Mouse (Mus musculus) MEL-GATA-1-ER (cell line): ENCODE measurements around the gene Arnt.
A peak's percentile ranks its signal among the peaks of the same experiment; 100 is the strongest.
"Not testable (repeated sequence)": the region's sequence is repeated elsewhere in the genome, so short reads cannot be mapped to it uniquely, and the experiment has no call there.

Source experiments
- DNase-seq: peaks from one replicate; pipeline ENCODE4 v3.0.0-alpha.2; 2012; ENCODE audit warnings: low read depth; ENCODE audit errors: extremely low read depth

The Arnt gene

DNA sequence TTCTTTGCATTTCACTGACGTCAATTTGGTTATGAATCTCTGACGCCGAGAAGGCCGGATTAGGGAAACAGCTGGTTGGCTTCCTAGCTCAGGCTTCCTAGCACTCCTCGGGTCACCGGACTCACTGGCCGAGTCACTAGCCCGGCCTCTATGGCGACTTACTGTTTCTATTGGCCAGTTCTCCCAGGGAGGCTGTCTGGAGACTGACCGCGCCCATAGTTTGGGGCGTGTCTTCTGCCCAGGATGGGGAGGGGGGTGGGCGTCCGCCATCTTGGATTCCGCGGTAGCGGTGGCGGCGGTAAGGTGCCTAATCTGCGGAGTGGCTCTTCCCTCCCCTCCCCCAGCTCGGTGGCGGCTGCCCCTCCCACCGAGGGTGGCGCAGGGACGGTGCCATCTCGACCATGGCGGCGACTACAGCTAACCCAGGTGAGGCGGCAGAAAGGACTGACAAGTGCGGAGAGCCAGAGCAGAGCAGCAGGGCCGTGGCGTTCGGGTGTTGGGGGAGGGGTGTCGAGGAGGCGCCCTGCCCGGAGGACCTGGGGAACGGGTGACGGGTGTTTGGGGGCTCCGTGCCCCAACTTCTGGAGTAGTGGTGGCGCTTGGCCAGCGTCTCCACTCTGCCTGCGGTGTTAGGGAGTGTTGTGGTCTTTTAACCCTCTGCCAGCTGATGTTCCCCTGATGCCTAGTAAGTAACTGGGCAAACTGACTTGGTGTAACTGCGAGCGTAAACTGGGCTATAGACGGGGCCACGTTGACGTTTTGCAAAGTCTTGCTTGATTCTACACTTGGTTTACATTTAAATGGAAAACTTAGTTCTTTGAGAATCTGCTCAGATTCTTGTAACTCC lies at the start of gene Arnt:
Gene Arnt, plus strand, starts transcription at position 253 of the 847 bp plus-strand sequence.
- peak; percentile 100 for DNase-seq

DNA sequence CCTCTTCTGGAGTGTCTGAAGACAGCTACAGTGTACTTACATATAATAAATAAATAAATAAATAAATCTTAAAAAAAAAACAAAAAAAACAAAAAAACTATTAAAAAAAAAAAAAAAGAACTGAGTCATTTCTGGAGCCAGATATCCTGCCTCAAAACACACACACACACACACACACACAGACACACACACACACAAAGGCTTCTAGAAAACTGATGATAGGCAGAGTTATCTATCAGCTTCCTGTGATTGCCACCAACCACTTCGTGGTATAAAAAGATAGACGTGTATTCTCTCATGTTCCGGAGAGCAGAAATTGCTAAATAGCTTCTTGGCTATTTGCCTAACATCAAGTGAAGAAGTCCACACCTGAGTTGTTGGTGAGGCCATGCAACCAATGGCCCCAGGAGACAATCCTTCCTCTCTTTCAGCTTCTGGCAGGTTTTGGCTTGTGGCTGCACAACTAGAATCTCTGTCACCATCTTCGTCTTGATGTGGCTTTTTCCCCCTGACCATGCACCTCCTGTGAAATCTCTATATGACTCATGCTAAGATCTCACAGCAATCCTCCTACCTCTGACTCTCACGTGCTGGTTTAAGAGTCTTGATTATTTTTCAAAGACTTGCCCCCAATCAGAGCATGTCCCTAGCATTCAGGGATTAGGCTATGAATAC lies 48.6 kb upstream of the Arnt start:
- no peak for DNase-seq

- peak; percentile 22 for DNase-seq
Observed at GRCm38 (mm10) chr3:95394385-95394784, 39.8 kb upstream of the Arnt start.

- DNase-seq: no peak
Observed at GRCm38 (mm10) chr3:95402741-95403140, 31.4 kb upstream of the Arnt start, which contains the start of gene 4930558C23Rik. Gene 4930558C23Rik (minus strand): TSS chr3:95402841.

GRCm38 (mm10) chr3:95407728-95408127 lies 26.5 kb upstream of the Arnt start:
- no peak for DNase-seq

GRCm38 (mm10) chr3:95408852-95409251 lies 25.3 kb upstream of the Arnt start:
- DNase-seq: no peak

DNA sequence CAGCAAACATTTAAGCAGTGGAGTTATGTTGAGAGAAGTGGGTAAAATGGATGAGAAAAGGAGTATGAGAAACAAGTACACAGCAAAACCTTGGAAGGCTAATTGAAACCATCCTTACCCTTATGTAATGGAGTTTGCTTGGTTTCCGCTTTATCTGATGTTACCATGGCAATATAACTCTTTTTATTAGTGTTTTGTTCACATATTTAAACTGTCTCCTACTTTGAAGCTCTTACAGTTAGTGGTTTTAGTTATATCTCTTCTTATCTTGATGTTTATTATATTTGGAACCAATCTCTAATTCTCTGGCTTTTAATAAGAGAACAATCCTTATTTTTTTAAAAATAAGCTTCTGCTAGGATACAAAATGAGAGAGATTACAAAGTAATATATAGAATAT lies 21.9 kb upstream of the Arnt start:
- no peak for DNase-seq

GRCm38 (mm10) chr3:95417866-95418265 lies 16.3 kb upstream of the Arnt start:
- peak; percentile 49 for DNase-seq

- not testable (repeated sequence) for DNase-seq
Observed at GRCm38 (mm10) chr3:95426476-95426875, 7.7 kb upstream of the Arnt start.

DNA sequence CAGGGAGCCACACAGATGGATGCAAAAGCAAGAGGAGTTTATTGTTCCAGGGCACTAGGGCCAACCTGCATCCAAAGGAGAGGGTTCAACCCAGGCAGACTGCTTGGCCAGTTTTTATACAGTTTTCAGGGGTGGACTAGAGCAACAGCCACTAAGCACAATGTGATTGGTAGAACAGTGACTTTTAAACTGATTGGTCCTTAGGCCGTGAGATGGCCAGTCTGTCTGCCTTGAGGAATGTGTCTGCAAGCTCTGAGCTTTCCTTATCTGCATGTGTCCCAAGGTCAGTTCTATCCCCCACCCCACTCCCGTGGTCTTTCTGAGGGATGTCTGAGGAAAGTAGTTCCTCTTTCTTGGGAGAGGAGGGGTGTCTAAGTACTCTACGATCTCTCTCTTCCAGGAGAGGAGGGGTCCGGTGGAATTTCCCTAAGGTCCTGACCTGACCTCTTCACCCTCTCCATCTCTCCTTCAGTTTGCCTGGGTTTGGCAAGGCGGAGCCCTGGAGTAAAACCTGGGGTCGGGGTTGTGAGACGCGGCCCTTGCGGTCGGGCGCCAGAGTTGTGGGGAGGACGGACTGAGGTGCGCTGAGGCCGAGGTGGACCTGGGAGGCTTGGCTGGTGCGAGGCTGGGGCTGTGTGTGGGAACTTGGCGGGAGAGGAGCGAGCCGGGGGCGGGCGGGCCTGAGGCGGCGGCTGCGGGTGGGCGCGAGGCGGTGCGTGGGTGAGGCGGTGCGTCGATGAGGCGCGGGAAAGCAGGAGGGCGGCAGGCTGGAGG lies 6.9 kb upstream of the Arnt start:
- DNase-seq: peak; percentile 79

DNA sequence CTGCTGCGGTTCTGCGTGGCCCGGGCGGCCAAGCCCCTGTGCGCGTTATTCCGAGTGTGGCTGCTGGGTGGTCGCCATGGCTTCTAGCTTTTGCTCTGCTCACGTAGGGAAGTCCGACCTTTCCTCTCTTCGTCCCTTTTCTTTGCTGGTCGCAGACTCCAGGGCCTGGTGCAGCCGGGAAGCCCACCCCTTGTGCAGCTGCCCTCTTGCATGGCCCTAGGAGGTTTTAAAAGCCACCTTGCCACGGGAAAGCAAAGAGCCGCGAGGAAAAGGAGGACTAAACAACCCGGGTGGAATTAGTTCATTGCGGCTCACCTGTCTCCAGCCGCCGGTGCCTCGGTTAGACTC lies 6.3 kb upstream of the Arnt start:
- not testable (repeated sequence) for DNase-seq

DNA sequence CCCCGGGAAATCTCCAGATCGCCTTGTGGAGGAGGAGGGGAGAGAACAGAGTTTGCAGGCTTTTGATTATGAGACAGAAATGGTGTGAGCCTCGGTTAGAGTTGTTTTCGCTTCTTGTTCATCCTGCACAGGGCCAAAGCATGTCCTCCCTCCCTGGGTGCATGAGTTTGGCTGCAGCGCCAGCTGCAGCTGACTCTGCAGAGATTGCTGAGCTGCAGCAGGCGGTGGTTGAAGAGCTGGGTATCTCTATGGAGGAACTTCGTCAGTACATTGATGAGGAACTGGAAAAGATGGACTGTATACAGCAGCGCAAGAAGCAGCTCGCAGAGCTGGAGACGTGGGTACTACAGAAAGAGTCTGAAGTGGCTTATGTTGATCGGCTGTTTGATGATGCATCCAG lies 5.8 kb upstream of the Arnt start:
- DNase-seq: not testable (repeated sequence)

- DNase-seq: peak; percentile 65
Observed at GRCm38 (mm10) chr3:95433301-95433915, 780 bp upstream of the Arnt start.

- peak; percentile 50 for DNase-seq
Observed at GRCm38 (mm10) chr3:95434983-95435370, 789 bp downstream of the Arnt start.

DNA sequence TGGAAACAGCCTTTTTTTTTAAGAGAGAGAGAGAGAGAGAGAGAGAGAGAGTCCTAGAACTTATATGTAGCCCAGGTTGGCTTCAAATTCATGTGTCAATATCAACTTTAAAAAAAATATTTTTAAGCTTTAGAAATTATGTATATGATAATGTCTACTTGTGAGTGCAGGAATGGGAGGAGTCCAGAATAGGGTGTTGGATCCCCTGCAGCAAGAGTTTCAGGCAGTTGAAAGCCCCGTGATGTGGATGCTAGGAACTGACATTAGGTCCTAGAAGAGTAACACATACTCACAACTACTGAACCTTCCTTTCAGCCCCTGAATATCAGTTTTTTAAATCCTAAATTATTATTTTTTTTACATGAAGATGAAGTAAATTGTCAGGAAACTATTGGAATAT lies 1.4 kb downstream of the Arnt start:
- no peak for DNase-seq

GRCm38 (mm10) chr3:95438636-95439035 lies 4.4 kb downstream of the Arnt start:
- not testable (repeated sequence) for DNase-seq

- DNase-seq: no peak
Observed at GRCm38 (mm10) chr3:95439670-95440069, 5.5 kb downstream of the Arnt start.

DNA sequence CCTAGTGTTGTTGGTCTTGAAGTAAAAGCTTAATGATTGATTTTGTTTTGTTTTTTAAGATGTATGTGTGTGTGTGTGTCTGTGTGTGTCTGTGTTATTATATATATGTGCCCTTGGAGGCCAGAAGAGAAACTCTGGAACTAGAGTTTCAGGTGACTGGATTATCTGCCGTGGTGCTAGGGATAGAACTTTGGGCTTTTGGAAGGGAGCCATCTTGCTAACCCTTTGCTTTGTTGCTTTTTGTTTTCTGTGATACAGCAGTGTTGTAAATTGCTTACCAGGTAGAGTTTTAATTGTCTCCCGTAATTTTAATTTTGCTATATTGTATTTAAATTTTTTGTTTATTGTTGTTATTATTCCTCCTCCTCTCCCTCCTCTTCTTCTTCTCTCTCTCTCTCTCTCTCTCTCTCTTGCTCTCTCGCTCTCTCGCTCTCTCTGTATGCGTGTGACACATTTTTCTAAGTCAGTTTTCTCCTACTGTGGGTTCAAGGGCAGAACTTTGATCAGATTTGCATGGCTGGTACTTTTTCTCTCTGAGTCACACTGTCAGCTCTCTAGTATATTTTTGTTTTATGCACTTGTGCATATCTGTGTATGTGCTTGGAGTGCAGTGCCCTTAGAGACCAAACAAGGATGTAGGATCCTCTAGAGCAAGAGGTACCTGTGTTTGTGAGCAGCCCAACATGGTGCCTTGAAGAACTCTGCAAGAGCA lies 8.4 kb downstream of the Arnt start:
- DNase-seq: no peak

GRCm38 (mm10) chr3:95445311-95445710 lies 11.1 kb downstream of the Arnt start:
- no peak for DNase-seq

- DNase-seq: peak; percentile 76
Observed at GRCm38 (mm10) chr3:95450408-95450807, 16.2 kb downstream of the Arnt start.

- DNase-seq: no peak
Observed at GRCm38 (mm10) chr3:95450915-95451314, 16.7 kb downstream of the Arnt start.
